Mouse (Mus musculus): ENCODE data around the gene Spata7.

DNA sequence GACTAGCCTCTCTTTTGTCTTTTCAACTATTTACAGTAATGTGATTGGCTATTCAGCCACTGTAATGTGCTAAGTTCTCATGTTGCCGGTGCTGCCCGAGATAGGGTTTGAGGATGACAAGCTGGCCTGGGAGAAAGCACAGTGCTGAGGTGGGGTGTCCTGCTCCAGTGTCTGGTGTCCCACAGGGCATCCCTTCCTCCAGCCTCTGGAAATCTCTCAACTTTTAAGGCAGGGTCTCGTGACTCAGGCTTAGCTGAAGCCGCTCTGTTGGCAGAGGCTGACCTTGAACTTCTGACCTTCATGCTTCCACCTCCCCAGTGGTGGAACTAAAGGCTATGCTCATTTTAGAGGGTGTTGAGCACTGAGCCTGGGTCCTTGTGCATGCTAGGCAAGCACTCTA is 42.5 kb downstream of the Spata7 start:
- TF ChIP-seq POLR2A (IDR thresholded peaks at IDR 0.05; ENCODE audit: insufficient read depth, low read depth, low read length) (no peak), EP300 (IDR thresholded peaks at IDR 0.05; ENCODE audit: insufficient read depth, low read depth, low read length) (no peak), CTCF (IDR thresholded peaks at IDR 0.05) (no peak)
